Mouse (Mus musculus) lung, embryonic 16.5 days (tissue): ENCODE measurements at regions not wholly inside any gene's neighbourhood (a gene's known extent, or its start where the extent isn't known, plus 50 kb on each side); places are given as distances from the start of the nearest gene placed in this dataset.

Source experiments
- ATAC-seq: fragments of 200-750 bp; cut with Nextera tagmentation; 2 replicates; pipeline ENCODE4 v1.8.0; 2017; ENCODE audit warnings: low read depth, mild to moderate bottlenecking, moderate library complexity
- H3K27ac ChIP-seq: fragments of 300-500 bp; sonication (generic); 2 replicates; pipeline ENCODE4 v1.5.1; 2014; ENCODE audit warnings: mild to moderate bottlenecking, control low read depth, low read length
- H3K27me3 ChIP-seq: fragments of 300-500 bp; sonication (generic); 2 replicates; pipeline ENCODE4 v1.6.1; 2014; ENCODE audit warnings: low read depth, low read length, mixed read lengths; ENCODE audit not compliant: control insufficient read depth, insufficient read depth
- H3K36me3 ChIP-seq: fragments of 300-500 bp; sonication (generic); 2 replicates; pipeline ENCODE4 v1.6.1; 2014; ENCODE audit warnings: low read length; ENCODE audit not compliant: control insufficient read depth, insufficient read depth
- H3K4me1 ChIP-seq: fragments of 300-500 bp; sonication (generic); replicated peaks from 2 replicates; pipeline ENCODE4 v1.6.1; 2014; ENCODE audit warnings: low read length, mixed read lengths; ENCODE audit not compliant: control insufficient read depth, insufficient read depth
- H3K4me2 ChIP-seq: fragments of 300-500 bp; sonication (generic); 2 replicates; pipeline ENCODE4 v1.6.1; 2014; ENCODE audit warnings: low read depth, low read length, control low read depth
- H3K4me3 ChIP-seq: fragments of 300-500 bp; sonication (generic); 2 replicates; pipeline ENCODE4 v1.5.1; 2014; ENCODE audit warnings: mild to moderate bottlenecking, low read length, control low read depth
- H3K9ac ChIP-seq: fragments of 300-500 bp; sonication (generic); 2 replicates; pipeline ENCODE4 v1.6.1; 2014; ENCODE audit warnings: low read length, control low read depth
- H3K9me3 ChIP-seq: fragments of 300-500 bp; sonication (generic); 2 replicates; pipeline ENCODE4 v1.6.1; 2016; ENCODE audit warnings: low read length; ENCODE audit not compliant: control insufficient read depth
- WGBS: fragments of 180-500 bp; shearing (Covaris S2); extraction: QIAGEN DNeasy Blood & Tissue Kit; methylation state at CpG from one replicate; pipeline ENCODE4 v1.1.7; 2014; 5-methylcytosine and 5-hydroxymethylcytosine counted together

- no peak overlapping the region for H3K27ac ChIP-seq
- no peaks in the 10 kb centered on the region for H3K36me3 ChIP-seq
- H3K4me1 ChIP-seq, result no peaks in the 10 kb centered on the region
- no peak overlapping the region for H3K4me2 ChIP-seq
- H3K27me3 ChIP-seq, result no peaks in the 10 kb centered on the region
- 56% methylated on average over 4 of the region's 4 CpGs for WGBS
- H3K9ac ChIP-seq, result no peak overlapping the region
- no peaks in the 10 kb centered on the region for H3K9me3 ChIP-seq
- ATAC-seq, result no peak
- H3K4me3 ChIP-seq, result no peak overlapping the region
Measured at GRCm38 (mm10) chr4:52050948-52051347, 388.1 kb upstream of the Smc2 start.

- H3K9me3 ChIP-seq, result no peaks in the 10 kb centered on the region
- no peaks in the 10 kb centered on the region for H3K27me3 ChIP-seq
- H3K9ac ChIP-seq, result no peak overlapping the region
- H3K4me3 ChIP-seq, result no peak overlapping the region
- no peak overlapping the region for H3K4me2 ChIP-seq
- no peaks in the 10 kb centered on the region for H3K4me1 ChIP-seq
- H3K36me3 ChIP-seq, result no peaks in the 10 kb centered on the region
- H3K27ac ChIP-seq, result no peak overlapping the region
- no peak for ATAC-seq
Measured at GRCm38 (mm10) chr4:52056031-52056430, 383.0 kb upstream of the Smc2 start.

- no peak for ATAC-seq
- H3K9ac ChIP-seq, result no peak overlapping the region
- H3K4me1 ChIP-seq, result no peaks in the 10 kb centered on the region
- no peak overlapping the region for H3K4me3 ChIP-seq
- H3K36me3 ChIP-seq, result no peaks in the 10 kb centered on the region
- no peaks in the 10 kb centered on the region for H3K9me3 ChIP-seq
- no peaks in the 10 kb centered on the region for H3K27me3 ChIP-seq
- H3K27ac ChIP-seq, result no peak overlapping the region
- no peak overlapping the region for H3K4me2 ChIP-seq
- WGBS, result 73% methylated on average over 3 of the region's 3 CpGs
Measured at GRCm38 (mm10) chr4:52060031-52060430, 379.0 kb upstream of the Smc2 start.

GRCm38 (mm10) chr4:52099187-52099586 is 339.9 kb upstream of the Smc2 start:
- no peaks in the 10 kb centered on the region for H3K27me3 ChIP-seq
- WGBS, result 59% methylated on average over 3 of the region's 3 CpGs

GRCm38 (mm10) chr4:52105887-52106286 is 333.2 kb upstream of the Smc2 start:
- Histone ChIP-seq H3K9me3 (no peaks in the 10 kb centered on the region), H3K27ac (no peak overlapping the region), H3K4me2 (no peak overlapping the region), H3K4me3 (no peak overlapping the region), H3K9ac (no peak overlapping the region), H3K27me3 (no peaks in the 10 kb centered on the region), H3K4me1 (no peaks in the 10 kb centered on the region), H3K36me3 (no peaks in the 10 kb centered on the region)
- 53% methylated on average over 12 of the region's 12 CpGs for WGBS
- ATAC-seq, result no peak

More at GRCm38 (mm10) chr4:52099187-52099586, 339.9 kb upstream of the Smc2 start:
- Histone ChIP-seq H3K4me2 (no peak overlapping the region), H3K27ac (no peak overlapping the region), H3K36me3 (no peaks in the 10 kb centered on the region), H3K4me1 (no peaks in the 10 kb centered on the region), H3K4me3 (no peak overlapping the region), H3K9me3 (no peaks in the 10 kb centered on the region), H3K9ac (no peak overlapping the region)
- ATAC-seq, result no peak

GRCm38 (mm10) chr4:52117765-52118290 is 321.2 kb upstream of the Smc2 start:
- ATAC-seq, result no peak
- no peaks in the 10 kb centered on the region for H3K36me3 ChIP-seq
- WGBS, result 68% methylated on average over 4 of the region's 4 CpGs

GRCm38 (mm10) chr4:52118439-52119072 is 320.5 kb upstream of the Smc2 start:
- no peak overlapping the region for H3K9ac ChIP-seq
- H3K9me3 ChIP-seq, result no peaks in the 10 kb centered on the region
- H3K36me3 ChIP-seq, result no peaks in the 10 kb centered on the region
- H3K4me2 ChIP-seq, result no peak overlapping the region
- no peak overlapping the region for H3K4me3 ChIP-seq
- 0 out of 2 replicates have a peak, but pooled peaks have one; percentile 15 for ATAC-seq
- H3K4me1 ChIP-seq, result no peaks in the 10 kb centered on the region
- H3K27ac ChIP-seq, result no peak overlapping the region
- WGBS, result 41% methylated on average over 3 of the region's 3 CpGs
- H3K27me3 ChIP-seq, result no peaks in the 10 kb centered on the region

More at GRCm38 (mm10) chr4:52117765-52118290, 321.2 kb upstream of the Smc2 start:
- no peaks in the 10 kb centered on the region for H3K4me1 ChIP-seq
- H3K27me3 ChIP-seq, result no peaks in the 10 kb centered on the region
- no peak overlapping the region for H3K27ac ChIP-seq
- H3K9me3 ChIP-seq, result no peaks in the 10 kb centered on the region
- no peak overlapping the region for H3K4me3 ChIP-seq
- H3K9ac ChIP-seq, result no peak overlapping the region
- no peak overlapping the region for H3K4me2 ChIP-seq

- WGBS, result 62% methylated on average over 6 of the region's 6 CpGs
- Histone ChIP-seq H3K9ac (no peak overlapping the region), H3K27ac (no peak overlapping the region), H3K4me1 (no peaks in the 10 kb centered on the region; the same call in 1 of the 2 replicates), H3K4me2 (no peak overlapping the region), H3K36me3 (no peaks in the 10 kb centered on the region), H3K4me3 (no peak overlapping the region), H3K9me3 (no peaks in the 10 kb centered on the region), H3K27me3 (no peaks in the 10 kb centered on the region)
- ATAC-seq, result no peak
Measured at GRCm38 (mm10) chr4:52152565-52153164, 286.4 kb upstream of the Smc2 start.

- Histone ChIP-seq H3K9ac (no peak overlapping the region), H3K36me3 (no peaks in the 10 kb centered on the region), H3K4me2 (no peak overlapping the region), H3K4me3 (no peak overlapping the region), H3K27ac (no peak overlapping the region), H3K4me1 (no peaks in the 10 kb centered on the region), H3K27me3 (no peaks in the 10 kb centered on the region), H3K9me3 (no peaks in the 10 kb centered on the region)
- WGBS, result 92% methylated on average over 4 of the region's 4 CpGs
- ATAC-seq, result no peak
Measured at GRCm38 (mm10) chr4:52176240-52176639, 262.8 kb upstream of the Smc2 start.
